Mouse (Mus musculus) limb, embryonic 15.5 days (tissue): ENCODE measurements around the gene Crlf1. TPM values are rescaled to one million over a fixed set of nuclear protein-coding genes. Genes with fewer than 3 reads are reported as not detected.

ENCODE experiments used
- ATAC-seq: fragments of 200-750 bp; cut with Nextera tagmentation; 2 replicates; pipeline ENCODE4 v1.8.0; 2017; ENCODE audit warnings: low read depth, moderate TSS enrichment; ENCODE audit not compliant: insufficient number of reproducible peaks, low FRiP score, low TSS enrichment
- H3K27ac ChIP-seq: fragments of 300-500 bp; sonication (generic); 2 replicates; pipeline ENCODE4 v1.5.1; 2015; ENCODE audit warnings: moderate library complexity, mild to moderate bottlenecking, inconsistent platforms
- H3K27me3 ChIP-seq: fragments of 300-500 bp; sonication (generic); 2 replicates; pipeline ENCODE4 v1.6.1; 2015; ENCODE audit warnings: inconsistent platforms
- H3K36me3 ChIP-seq: fragments of 300-500 bp; sonication (generic); 2 replicates; pipeline ENCODE4 v1.6.1; 2015; ENCODE audit warnings: inconsistent platforms
- H3K4me1 ChIP-seq: fragments of 300-500 bp; sonication (generic); 2 replicates; pipeline ENCODE4 v1.6.1; 2015; ENCODE audit warnings: inconsistent platforms
- H3K4me2 ChIP-seq: fragments of 300-500 bp; sonication (generic); 2 replicates; pipeline ENCODE4 v1.6.1; 2015; ENCODE audit warnings: mild to moderate bottlenecking, inconsistent platforms
- H3K4me3 ChIP-seq: fragments of 300-500 bp; sonication (generic); 2 replicates; pipeline ENCODE4 v1.5.1; 2015; ENCODE audit warnings: mild to moderate bottlenecking, inconsistent platforms
- H3K9ac ChIP-seq: fragments of 300-500 bp; sonication (generic); 2 replicates; pipeline ENCODE4 v1.6.1; 2015; ENCODE audit warnings: inconsistent platforms
- H3K9me3 ChIP-seq: fragments of 300-500 bp; sonication (generic); 2 replicates; pipeline ENCODE4 v1.6.1; 2016; ENCODE audit warnings: inconsistent platforms
- WGBS: fragments of 180-500 bp; shearing (Covaris S2); methylation state at CpG from one replicate; pipeline ENCODE4 v1.1.7; 2015; 5-methylcytosine and 5-hydroxymethylcytosine counted together
- polyA plus RNA-seq: library from polyadenylated mRNA; unstranded; fragments of >200 nt; fragmentation: Nextera tagmentation; extraction: Ambion mirVana; gene quantifications from 2 replicates; pipeline ENCODE4 v1.2.1, GENCODE M21; 2015

Gene Crlf1
- polyA plus RNA-seq, 1 experiment from 2014 or later, result 97.7 TPM

- ATAC-seq, result no peak
- H3K9ac ChIP-seq, result no peak overlapping the region
- WGBS, result 89% methylated on average over 6 of the region's 6 CpGs
Measured at GRCm38 (mm10) chr8:70547762-70548161, 54.8 kb downstream of the Crlf1 start.

GRCm38 (mm10) chr8:70549412-70550184 lies 56.6 kb downstream of the Crlf1 start:
- 92% methylated on average over 10 of the region's 10 CpGs for WGBS
- no peaks in the 10 kb centered on the region for H3K36me3 ChIP-seq
- no peak overlapping the region for H3K27ac ChIP-seq
- no peak for ATAC-seq
- H3K9ac ChIP-seq, result no peak overlapping the region
- H3K9me3 ChIP-seq, result no peaks in the 10 kb centered on the region
- H3K4me2 ChIP-seq, result no peak overlapping the region
- no peak overlapping the region for H3K4me3 ChIP-seq
- no peaks in the 10 kb centered on the region for H3K27me3 ChIP-seq
- peaks cover 25% of the 10 kb centered on the region for H3K4me1 ChIP-seq

More at GRCm38 (mm10) chr8:70547762-70548161, 54.8 kb downstream of the Crlf1 start:
- Histone ChIP-seq H3K4me2 (no peak overlapping the region), H3K27ac (no peak overlapping the region), H3K9me3 (no peaks in the 10 kb centered on the region), H3K36me3 (no peaks in the 10 kb centered on the region), H3K4me3 (no peak overlapping the region), H3K4me1 (peaks cover 18% of the 10 kb centered on the region; the same call in 1 of the 2 replicates), H3K27me3 (no peaks in the 10 kb centered on the region)

- peaks cover 25% of the 10 kb centered on the region for H3K4me1 ChIP-seq
- H3K27ac ChIP-seq, result no peak overlapping the region
- no peak overlapping the region for H3K4me3 ChIP-seq
- H3K27me3 ChIP-seq, result no peaks in the 10 kb centered on the region
- WGBS, result 68% methylated on average over 3 of the region's 3 CpGs
- no peak overlapping the region for H3K4me2 ChIP-seq
- H3K9ac ChIP-seq, result no peak overlapping the region
- no peak for ATAC-seq
- H3K36me3 ChIP-seq, result 0 out of 2 replicates have a peak, but pooled peaks cover 3% of the 10 kb centered on the region
- H3K9me3 ChIP-seq, result no peaks in the 10 kb centered on the region
Measured at GRCm38 (mm10) chr8:70551558-70552161, 58.7 kb downstream of the Crlf1 start.

- no peak overlapping the region for H3K9ac ChIP-seq
- ATAC-seq, result no peak
- H3K4me3 ChIP-seq, result no peak overlapping the region
- H3K27me3 ChIP-seq, result no peaks in the 10 kb centered on the region
- peaks cover 24% of the 10 kb centered on the region for H3K4me1 ChIP-seq
- no peak overlapping the region for H3K27ac ChIP-seq
- H3K36me3 ChIP-seq, result peaks cover 8% of the 10 kb centered on the region; the same call in 1 of the 2 replicates
- H3K9me3 ChIP-seq, result no peaks in the 10 kb centered on the region
- no peak overlapping the region for H3K4me2 ChIP-seq
- 56% methylated on average over 1 of the region's 1 CpGs for WGBS
Measured at GRCm38 (mm10) chr8:70552836-70553235, 59.9 kb downstream of the Crlf1 start.

Other genes with a start within 250 kb of the Crlf1 start
- 36.0 and 40.7 TPM in 2 replicates for gene Homer3, start 210.3 kb upstream of the Crlf1 start, polyA plus RNA-seq
- gene Ddx49, start 190.7 kb upstream of the Crlf1 start, polyA plus RNA-seq, result 52.7 and 53.1 TPM in 2 replicates
- 397 and 441 TPM in 2 replicates for gene Cope, start 190.6 kb upstream of the Crlf1 start, polyA plus RNA-seq
- 8.8 and 9.6 TPM in 2 replicates for gene Cers1, start 177.4 kb upstream of the Crlf1 start, polyA plus RNA-seq
- gene Gdf1, start 163.3 kb upstream of the Crlf1 start, polyA plus RNA-seq, result 2.9 and 4.1 TPM in 2 replicates
- gene Upf1, start 139.9 kb upstream of the Crlf1 start, polyA plus RNA-seq, result 13.8 and 16.7 TPM in 2 replicates
- 101 and 104 TPM in 2 replicates for gene Comp, start 119.6 kb upstream of the Crlf1 start, polyA plus RNA-seq
- gene Crtc1, start 53.6 kb upstream of the Crlf1 start, polyA plus RNA-seq, result 22.2 and 22.4 TPM in 2 replicates
- 27.9 and 28.2 TPM in 2 replicates for gene Klhl26, start 16.2 kb upstream of the Crlf1 start, polyA plus RNA-seq
- gene Tmem59l, start 5.8 kb upstream of the Crlf1 start, polyA plus RNA-seq, result 6.9 and 9.6 TPM in 2 replicates
- gene Rex1bd, start 13.6 kb downstream of the Crlf1 start, polyA plus RNA-seq, result 136 and 149 TPM in 2 replicates
- gene Uba52, start 17.6 kb downstream of the Crlf1 start, polyA plus RNA-seq, result 859 and 940 TPM in 2 replicates
- 274 and 278 TPM in 2 replicates for gene Fkbp8, start 34.6 kb downstream of the Crlf1 start, polyA plus RNA-seq
- 53.8 and 55.1 TPM in 2 replicates for gene Kxd1, start 34.8 kb downstream of the Crlf1 start, polyA plus RNA-seq
- 20.4 and 21.1 TPM in 2 replicates for gene Ell, start 46.3 kb downstream of the Crlf1 start, polyA plus RNA-seq
- 111 and 123 TPM in 2 replicates for gene Isyna1, start 101.2 kb downstream of the Crlf1 start, polyA plus RNA-seq
- gene Ssbp4, start 115.7 kb downstream of the Crlf1 start, polyA plus RNA-seq, result 119 and 120 TPM in 2 replicates
- 3.2 and 3.3 TPM in 2 replicates for gene Lrrc25, start 123.0 kb downstream of the Crlf1 start, polyA plus RNA-seq
- 0.16 and 0.24 TPM in 2 replicates for gene Gdf15, start 139.3 kb downstream of the Crlf1 start, polyA plus RNA-seq
- gene Pgpep1, start 167.2 kb downstream of the Crlf1 start, polyA plus RNA-seq, result 57.5 and 60.7 TPM in 2 replicates
- gene Lsm4, start 180.1 kb downstream of the Crlf1 start, polyA plus RNA-seq, result 199 and 201 TPM in 2 replicates
- gene Jund, start 205.8 kb downstream of the Crlf1 start, polyA plus RNA-seq, result 69.8 and 81.5 TPM in 2 replicates
- 0.04 TPM in 2 replicates for gene Iqcn, start 210.3 kb downstream of the Crlf1 start, polyA plus RNA-seq
- not detected in 2 replicates for gene Gm3336, start 225.4 kb downstream of the Crlf1 start, polyA plus RNA-seq
- gene Pde4c, start 230.6 kb downstream of the Crlf1 start, polyA plus RNA-seq, result 0.05 and 0.16 TPM in 2 replicates